Mouse (Mus musculus) C2C12 (cell line): ENCODE measurements around the gene Cerk. TPM values are rescaled to one million over a fixed set of nuclear protein-coding genes. Genes with fewer than 3 reads are reported as not detected.

Experiments used
- H3K27me3 ChIP-seq: one replicate; pipeline ENCODE4 v1.6.1; 2011; ENCODE audit not compliant: control insufficient read depth, insufficient read depth, insufficient read length
- H3K36me3 ChIP-seq: one replicate; pipeline ENCODE4 v1.6.1; 2011; ENCODE audit not compliant: control insufficient read depth, insufficient read depth
- H3K4me3 ChIP-seq: one replicate; pipeline ENCODE4 v1.5.1; 2011; ENCODE audit warnings: mild to moderate bottlenecking, control low read depth; ENCODE audit not compliant: poor library complexity, insufficient read depth, severe bottlenecking
- H3K79me2 ChIP-seq: one replicate; pipeline ENCODE4 v1.6.1; 2011; ENCODE audit not compliant: control insufficient read depth, insufficient read depth
- H3K79me3 ChIP-seq: one replicate; pipeline ENCODE4 v1.6.1; 2011; ENCODE audit warnings: low read depth, control low read depth
- H3ac ChIP-seq: one replicate; pipeline ENCODE3; 2011; ENCODE audit warnings: low read depth; ENCODE audit not compliant: control insufficient read depth, insufficient read length
- CEBPB ChIP-seq: IDR thresholded peaks from one replicate; pipeline ENCODE4 v1.6.1; 2011; ENCODE audit warnings: low read depth, mild to moderate bottlenecking, control low read depth, moderate library complexity
- CTCF ChIP-seq: IDR thresholded peaks from one replicate; pipeline ENCODE4 v1.5.1; 2011; ENCODE audit not compliant: control insufficient read depth, insufficient read depth, insufficient read length
- FOSL1 ChIP-seq: IDR thresholded peaks from one replicate; pipeline ENCODE4 v1.8.0; 2011; ENCODE audit warnings: mild to moderate bottlenecking, low read length; ENCODE audit not compliant: poor library complexity, insufficient read depth, severe bottlenecking
- MAX ChIP-seq: IDR thresholded peaks from one replicate; pipeline ENCODE4 v1.6.1; 2011; ENCODE audit warnings: mild to moderate bottlenecking, control low read depth
- MYOD1 ChIP-seq: IDR thresholded peaks from one replicate; pipeline ENCODE4 v1.6.1; 2011; ENCODE audit warnings: low read depth; ENCODE audit not compliant: control insufficient read depth, insufficient read length
- MYOG ChIP-seq: IDR thresholded peaks from one replicate; pipeline ENCODE4 v1.6.1; 2011; ENCODE audit not compliant: control insufficient read depth, insufficient read length; ENCODE audit errors: extremely low read depth
- USF1 ChIP-seq: IDR thresholded peaks from one replicate; pipeline ENCODE4 v1.6.1; 2011; ENCODE audit warnings: low read depth, mild to moderate bottlenecking, control low read depth, moderate library complexity
- polyA plus RNA-seq: library from polyadenylated mRNA; unstranded; fragments of >200 nt; fragmentation: generic; extraction: Trizol; gene quantifications from one replicate; pipeline ENCODE4 v1.2.1, GENCODE M21; 2012; ENCODE audit warnings: missing spikeins

Cerk gene
- polyA plus RNA-seq, 1 experiment: 18.1 TPM

- H3K79me2 ChIP-seq: peaks cover 87% of the 10 kb centered on the region
- H3K4me3 ChIP-seq: no peak overlapping the region
- TF ChIP-seq MAX: no peak
- TF ChIP-seq CEBPB: no peak
- TF ChIP-seq MYOD1: no peak
- TF ChIP-seq USF1: no peak
- TF ChIP-seq CTCF: no peak
- TF ChIP-seq FOSL1: no peak
- no peak for TF ChIP-seq MYOG
- H3K27me3 ChIP-seq: no peaks in the 10 kb centered on the region
- peaks cover 28% of the 10 kb centered on the region for H3K36me3 ChIP-seq
- H3ac ChIP-seq: no peak overlapping the region
- peaks cover 23% of the 10 kb centered on the region for H3K79me3 ChIP-seq
These were observed 75.4 kb downstream of the Cerk start for GRCm38 (mm10) chr15:86110361-86111103.

DNA sequence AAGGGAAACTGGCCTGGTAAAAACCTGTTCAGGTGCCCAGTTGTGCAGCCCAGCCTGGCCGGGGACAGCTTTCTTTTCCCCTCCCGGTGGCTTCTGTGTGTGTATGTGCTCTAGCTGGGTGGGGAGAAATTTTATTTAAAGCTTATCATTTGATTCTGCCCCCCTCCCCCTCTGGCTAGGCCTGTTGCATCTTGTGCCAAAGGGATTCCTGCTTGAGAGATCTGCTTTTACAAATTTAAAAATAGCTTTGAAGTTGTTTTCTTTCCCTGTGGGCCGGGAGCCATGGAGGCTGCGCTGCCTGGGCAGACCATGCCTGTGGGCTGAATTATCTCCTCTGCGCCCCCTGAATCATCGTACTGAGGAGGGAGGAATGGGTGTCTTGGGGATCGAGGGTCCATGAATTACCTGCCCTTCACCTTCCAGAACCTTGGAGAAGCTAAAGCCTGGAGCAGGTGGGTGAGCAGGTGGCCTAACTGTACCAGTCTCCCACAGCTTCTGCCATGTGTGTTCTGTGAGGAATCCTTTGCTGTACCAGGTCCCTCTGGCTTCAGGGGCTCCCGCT is 76.2 kb downstream of the Cerk start:
- Histone ChIP-seq H3K4me3 (no peak overlapping the region), H3K27me3 (no peaks in the 10 kb centered on the region), H3K79me2 (peaks cover 86% of the 10 kb centered on the region), H3ac (no peak overlapping the region), H3K36me3 (peaks cover 36% of the 10 kb centered on the region), H3K79me3 (peaks cover 29% of the 10 kb centered on the region)
- TF ChIP-seq MYOD1: no peak
- TF ChIP-seq CTCF: no peak
- TF ChIP-seq FOSL1: no peak
- TF ChIP-seq CEBPB: no peak
- TF ChIP-seq USF1: no peak
- no peak for TF ChIP-seq MAX
- no peak for TF ChIP-seq MYOG

DNA sequence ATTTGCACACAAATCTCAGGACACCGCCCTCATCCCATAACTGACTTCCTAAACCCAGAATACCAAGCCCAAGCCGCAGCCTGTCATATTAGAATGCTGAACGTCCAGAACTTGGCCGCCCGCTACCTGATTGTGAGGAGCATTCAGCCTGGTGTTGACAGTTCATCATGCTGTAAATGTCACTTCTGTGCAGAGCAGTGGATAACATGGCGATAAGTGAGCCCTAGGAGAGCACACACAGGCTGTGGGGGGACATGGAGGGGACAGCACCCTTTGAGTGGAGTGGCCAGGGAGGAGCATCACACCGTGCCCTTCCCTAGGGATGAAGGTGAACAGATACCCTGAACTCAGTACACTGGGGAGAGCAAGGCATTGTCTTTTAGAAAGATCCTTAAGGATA is 76.7 kb downstream of the Cerk start:
- TF ChIP-seq MYOD1 (no peak), MAX (no peak), USF1 (no peak), MYOG (no peak), CEBPB (no peak), FOSL1 (no peak)
- Histone ChIP-seq H3K36me3 (peaks cover 40% of the 10 kb centered on the region), H3ac (no peak overlapping the region), H3K4me3 (no peak overlapping the region), H3K79me2 (peaks cover 86% of the 10 kb centered on the region), H3K27me3 (no peaks in the 10 kb centered on the region), H3K79me3 (peaks cover 32% of the 10 kb centered on the region)

DNA sequence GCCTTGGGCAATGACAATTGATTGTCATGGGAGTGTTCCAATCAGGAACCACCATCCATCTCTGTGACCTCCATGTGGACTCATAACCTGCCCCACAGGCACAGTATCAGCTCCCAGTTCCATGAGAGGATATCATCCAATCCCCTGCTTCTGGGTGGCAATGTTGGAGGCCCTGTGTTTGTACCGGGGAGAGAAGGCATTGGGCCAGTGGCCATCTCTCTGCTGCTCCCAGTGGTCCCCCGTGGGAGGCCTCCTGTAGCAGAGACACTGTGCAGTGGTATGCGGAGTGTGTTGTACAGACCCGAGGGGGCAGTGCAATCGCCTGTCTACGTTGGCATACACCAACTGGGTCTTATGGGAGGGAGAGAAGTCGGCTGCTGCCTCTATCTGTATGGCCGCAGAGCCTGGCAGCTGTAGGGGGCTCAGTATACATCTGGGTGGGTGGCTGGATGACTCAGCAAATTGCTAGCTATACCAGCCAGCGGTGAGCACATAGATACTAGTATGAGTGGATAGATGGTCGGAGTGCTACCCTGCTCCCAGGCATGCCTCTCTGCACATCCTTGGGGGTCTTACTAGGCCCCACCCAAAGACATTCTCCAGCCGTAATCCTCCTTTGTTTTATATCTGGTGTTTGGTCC is 78.0 kb downstream of the Cerk start:
- peaks cover 53% of the 10 kb centered on the region for H3K36me3 ChIP-seq

GRCm38 (mm10) chr15:86105751-86106150 is 80.2 kb downstream of the Cerk start:
- Histone ChIP-seq H3K79me3 (peaks cover 27% of the 10 kb centered on the region), H3K79me2 (peaks cover 86% of the 10 kb centered on the region), H3K4me3 (no peak overlapping the region), H3K27me3 (no peaks in the 10 kb centered on the region), H3K36me3 (peaks cover 70% of the 10 kb centered on the region), H3ac (no peak overlapping the region)
- TF ChIP-seq CEBPB: no peak
- no peak for TF ChIP-seq USF1
- no peak for TF ChIP-seq MYOD1
- no peak for TF ChIP-seq FOSL1
- TF ChIP-seq MAX: no peak
- no peak for TF ChIP-seq CTCF
- TF ChIP-seq MYOG: no peak

More for the DNA sequence above, 78.0 kb downstream of the Cerk start:
- peaks cover 35% of the 10 kb centered on the region for H3K79me3 ChIP-seq
- H3K4me3 ChIP-seq: no peak overlapping the region
- peaks cover 87% of the 10 kb centered on the region for H3K79me2 ChIP-seq
- TF ChIP-seq MYOD1 (no peak), FOSL1 (no peak), USF1 (no peak)
- no peak overlapping the region for H3ac ChIP-seq
- no peaks in the 10 kb centered on the region for H3K27me3 ChIP-seq

DNA sequence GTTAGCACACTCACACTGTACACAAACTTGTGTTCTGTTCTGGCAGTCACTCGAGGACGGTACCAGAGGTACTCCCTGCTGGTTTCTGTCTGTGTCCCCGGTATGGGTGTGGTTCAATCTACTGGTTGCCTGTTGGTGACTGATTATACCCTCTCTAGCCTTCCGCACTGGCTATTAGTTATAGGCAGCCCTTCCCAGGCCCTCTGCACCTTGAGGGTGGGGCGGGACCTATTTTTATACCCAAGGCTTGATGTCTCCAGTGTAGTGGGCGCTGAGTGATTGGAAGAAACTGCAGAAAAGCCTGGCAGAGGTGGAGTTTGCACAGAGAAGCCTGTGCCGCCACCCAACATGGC is 80.6 kb downstream of the Cerk start:
- H3K36me3 ChIP-seq: peaks cover 74% of the 10 kb centered on the region
- H3K79me2 ChIP-seq: peaks cover 86% of the 10 kb centered on the region
- no peak overlapping the region for H3K4me3 ChIP-seq
- no peak overlapping the region for H3ac ChIP-seq
- TF ChIP-seq CEBPB: no peak
- no peak for TF ChIP-seq MYOD1
- no peak for TF ChIP-seq MYOG
- TF ChIP-seq CTCF: no peak
- no peaks in the 10 kb centered on the region for H3K27me3 ChIP-seq
- peaks cover 26% of the 10 kb centered on the region for H3K79me3 ChIP-seq
